Mouse (Mus musculus) cortical plate, adult 2 months (tissue): ENCODE data around the gene Pou2af1.

Source experiments
- CTCF ChIP-seq: fragments of 200-500 bp; IDR thresholded peaks from 2 replicates; pipeline ENCODE4 v1.5.1; 2011; ENCODE audit warnings: mild to moderate bottlenecking, control low read depth, low read length; ENCODE audit not compliant: insufficient read depth; ENCODE audit errors: extremely low read depth
- POLR2A ChIP-seq: fragments of 200-500 bp; IDR thresholded peaks from 2 replicates; pipeline ENCODE4 v1.6.1; 2011; ENCODE audit warnings: mild to moderate bottlenecking, low read length, control low read depth; ENCODE audit not compliant: insufficient read depth; ENCODE audit errors: extremely low read depth

GRCm38 (mm10) chr9:51208974-51209332, 4.6 kb upstream of the Pou2af1 start:
- TF ChIP-seq POLR2A (no peak), CTCF (no peak)
